Mouse (Mus musculus) ovary, postnatal 10 days (tissue): ENCODE data around the gene Rasgrp1.

Source experiments
- DNase-seq: peaks from one replicate; pipeline ENCODE4 v3.0.0; 2022; ENCODE audit warnings: low spot score

Rasgrp1 gene

GRCm38 (mm10) chr2:117331634-117332033 lies 11.2 kb downstream of the Rasgrp1 start:
- DNase-seq = no peak

GRCm38 (mm10) chr2:117328521-117329285 lies 14.1 kb downstream of the Rasgrp1 start:
- no peak for DNase-seq

- DNase-seq = no peak
Observed at GRCm38 (mm10) chr2:117322399-117322798, 20.4 kb downstream of the Rasgrp1 start.

GRCm38 (mm10) chr2:117321231-117321630 lies 21.6 kb downstream of the Rasgrp1 start:
- no peak for DNase-seq

GRCm38 (mm10) chr2:117318991-117319390 lies 23.8 kb downstream of the Rasgrp1 start:
- no peak for DNase-seq

GRCm38 (mm10) chr2:117313586-117314235 lies 29.1 kb downstream of the Rasgrp1 start:
- no peak for DNase-seq

GRCm38 (mm10) chr2:117312441-117312895 lies 30.3 kb downstream of the Rasgrp1 start:
- DNase-seq = no peak

GRCm38 (mm10) chr2:117312030-117312429 lies 30.8 kb downstream of the Rasgrp1 start:
- no peak for DNase-seq

GRCm38 (mm10) chr2:117311349-117311748 lies 31.5 kb downstream of the Rasgrp1 start:
- DNase-seq = no peak

GRCm38 (mm10) chr2:117309046-117309445 lies 33.8 kb downstream of the Rasgrp1 start:
- DNase-seq = no peak

- DNase-seq = no peak
Observed at GRCm38 (mm10) chr2:117307959-117308358, 34.8 kb downstream of the Rasgrp1 start.

- no peak for DNase-seq
Observed at GRCm38 (mm10) chr2:117304941-117305340, 37.9 kb downstream of the Rasgrp1 start.

- no peak for DNase-seq
Observed at GRCm38 (mm10) chr2:117303391-117304350, 39.1 kb downstream of the Rasgrp1 start.

GRCm38 (mm10) chr2:117299596-117300448 lies 43.0 kb downstream of the Rasgrp1 start:
- DNase-seq = no peak

GRCm38 (mm10) chr2:117288291-117288690 lies 54.5 kb downstream of the Rasgrp1 start:
- no peak for DNase-seq

GRCm38 (mm10) chr2:117263786-117264408 lies 78.9 kb downstream of the Rasgrp1 start:
- peak; percentile 24 for DNase-seq

GRCm38 (mm10) chr2:117262184-117262583 lies 80.6 kb downstream of the Rasgrp1 start:
- no peak for DNase-seq

- DNase-seq = no peak
Observed at GRCm38 (mm10) chr2:117257617-117258016, 85.2 kb downstream of the Rasgrp1 start.

GRCm38 (mm10) chr2:117255415-117255814 lies 87.4 kb downstream of the Rasgrp1 start:
- no peak for DNase-seq

GRCm38 (mm10) chr2:117250001-117250510 lies 92.7 kb downstream of the Rasgrp1 start:
- peak; percentile 5 for DNase-seq
